Mouse (Mus musculus) gastrocnemius, adult 8-10 months (tissue): ENCODE measurements around the gene Prl7a2. TPM values are rescaled to one million over a fixed set of nuclear protein-coding genes. Genes with fewer than 3 reads are reported as not detected.

Source experiments
- DNase-seq, 2 experiments: peaks; one replicate each; pipeline ENCODE4 v3.0.0; 2022; ENCODE audit warnings: low spot score in 2 of 2
- total RNA-seq, 4 experiments: library from RNA; stranded (reverse); gene quantifications; 2 replicates each; pipeline ENCODE4 v1.2.4; 2022

Prl7a2 gene
- not detected for total RNA-seq

- no peak for DNase-seq
Measured at GRCm38 (mm10) chr13:27667936-27668335, at the start of gene Prl7a2. TSS of gene Prl7a2 (minus strand) at chr13:27668036.

- DNase-seq, result no peak
Measured at GRCm38 (mm10) chr13:27716636-27717035, 48.8 kb upstream of the Prl7a2 start, which contains the start of gene Prl7d1. TSS of gene Prl7d1 (minus strand) at chr13:27716736.

- no peak for DNase-seq
Measured at GRCm38 (mm10) chr13:27706521-27706920, 38.7 kb upstream of the Prl7a2 start.

GRCm38 (mm10) chr13:27660747-27661146 is 7.1 kb downstream of the Prl7a2 start:
- DNase-seq, result no peak

GRCm38 (mm10) chr13:27642393-27642792 is 25.4 kb downstream of the Prl7a2 start, which contains the start of gene Prl7a1:
TSS of gene Prl7a1 (minus strand) at chr13:27642493.
- DNase-seq, result no peak

- no peak for DNase-seq
Measured at GRCm38 (mm10) chr13:27610482-27610881, 57.4 kb downstream of the Prl7a2 start, which contains the start of gene Prl7b1. TSS of gene Prl7b1 (minus strand) at chr13:27610582.

Other genes starting within 250 kb of the Prl7a2 start
- not detected for gene Prl8a6, start 229.3 kb downstream of the Prl7a2 start, total RNA-seq
- not detected for gene Prl8a8, start 154.8 kb downstream of the Prl7a2 start, total RNA-seq
- not detected for gene Prl8a9, start 103.4 kb downstream of the Prl7a2 start, total RNA-seq
- gene Prl8a1, start 85.9 kb downstream of the Prl7a2 start, total RNA-seq, result not detected
- not detected for gene Prl7b1, start 57.5 kb downstream of the Prl7a2 start, total RNA-seq
- not detected for gene Prl7a1, start 25.5 kb downstream of the Prl7a2 start, total RNA-seq
- gene Prl7d1, start 48.7 kb upstream of the Prl7a2 start, total RNA-seq, result not detected
- not detected for gene Prl7c1, start 112.8 kb upstream of the Prl7a2 start, total RNA-seq
- gene Prl2a1, start 133.6 kb upstream of the Prl7a2 start, total RNA-seq, result not detected
- gene Prl2c1, start 181.3 kb upstream of the Prl7a2 start, total RNA-seq, result not detected